Comparison of ENCODE assay signal across 15 mouse cellular contexts in the genomic region with DNA sequence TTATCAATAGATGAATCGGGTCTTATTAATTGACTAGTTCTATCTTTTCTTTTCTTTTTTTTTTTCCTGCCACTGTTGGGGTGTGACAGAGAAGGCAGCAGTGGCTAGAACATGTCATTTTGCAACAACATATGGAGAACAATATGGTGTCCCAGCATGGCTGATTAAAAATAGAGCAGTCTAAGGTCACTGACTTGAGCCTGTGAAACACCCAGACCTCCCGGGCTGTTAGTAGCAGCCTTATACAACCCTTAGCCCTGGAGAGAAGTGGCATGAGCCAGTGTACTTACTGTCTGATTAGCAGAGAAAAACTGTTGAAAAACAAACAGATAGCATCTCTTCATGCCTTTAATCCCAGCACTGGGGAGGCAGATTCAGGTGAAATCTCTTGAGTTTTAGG. TPM values are rescaled to one million over a fixed set of nuclear protein-coding genes. Genes with fewer than 3 reads are reported as not detected.
DNase-seq lines count a peak whose midpoint lies in the region; ATAC-seq and TF ChIP-seq lines count a peak whose summit lies in the region.
"Had no signal": no experiment of that assay in that cellular context is flagged by ENCODE, and none has a peak within 500 bp of the region (broad histone marks: within the 10 kb centered on the region; RNA-seq: fewer than 3 reads in every experiment).

No protein-coding gene starts in this region.

- no peak overlapping the region for H3K4me3 ChIP-seq in embryonic facial prominence, embryonic 14.5 days (ENCODE audit: low read depth, low read length)
- no peak overlapping the region for H3K4me3 ChIP-seq in embryonic facial prominence, embryonic 10.5 days
- no peak overlapping the region for H3K4me3 ChIP-seq in lung, postnatal 0 days (ENCODE audit: low read depth, low read length)
- H3K4me3 ChIP-seq in hindbrain, embryonic 14.5 days (replicated peaks; ENCODE audit: low read length), result peak overlapping the region; percentile 93
- peak overlapping the region; percentile 94 for H3K4me3 ChIP-seq in neural tube, embryonic 13.5 days

- 72% methylated on average over 2 of the region's 2 CpGs for WGBS in embryonic facial prominence, embryonic 14.5 days
- 82% methylated on average over 2 of the region's 2 CpGs for WGBS in embryonic facial prominence, embryonic 10.5 days
- 55% methylated on average over 2 of the region's 2 CpGs for WGBS in lung, postnatal 0 days
- 66% methylated on average over 2 of the region's 2 CpGs for WGBS in hindbrain, embryonic 14.5 days
- WGBS in neural tube, embryonic 13.5 days, result 71% methylated on average over 2 of the region's 2 CpGs

- no peak for ATAC-seq in embryonic facial prominence, embryonic 14.5 days (ENCODE audit: low read depth)
- no peak for ATAC-seq in lung, postnatal 0 days
- ATAC-seq in hindbrain, embryonic 14.5 days (ENCODE audit: low FRiP score), result no peak
- ATAC-seq in neural tube, embryonic 13.5 days (ENCODE audit: low read depth), result no peak
- ATAC-seq in inflammation-experienced regulatory T-cells, adult 6 months, result no peak

- H3K4me2 ChIP-seq in embryonic facial prominence, embryonic 14.5 days (ENCODE audit: low read depth, low read length), result 0 out of 2 replicates have a peak overlapping the region, but pooled peaks have one; percentile 4
- H3K4me2 ChIP-seq in lung, postnatal 0 days (replicated peaks; ENCODE audit: low read depth, low read length), result peak overlapping the region; percentile 99; the same call in 1 of the 2 replicates
- peak overlapping the region; percentile 67 for H3K4me2 ChIP-seq in hindbrain, embryonic 14.5 days (replicated peaks)
- H3K4me2 ChIP-seq in neural tube, embryonic 13.5 days, result peak overlapping the region; percentile 76

- no peak for DNase-seq in embryonic facial prominence, embryonic 14.5 days (ENCODE audit: low spot score)
- DNase-seq in embryonic facial prominence, embryonic 10.5 days (ENCODE audit: low spot score), result no peak
- no peak for DNase-seq in lung, postnatal 0 days (ENCODE audit: low spot score)
- no peak for DNase-seq in lung, postnatal 10 days
- no peak for DNase-seq in hindbrain, embryonic 14.5 days (ENCODE audit: low spot score)
- no peak for DNase-seq in thymus, adult 18-20 months
- DNase-seq: adrenal gland, postnatal 14 days; kidney, postnatal 25 days; layer of hippocampus, postnatal 36 days; lung, adult 18-20 months; right cerebral cortex, adult 18-20 months had no signal

- H3K36me3 ChIP-seq in embryonic facial prominence, embryonic 14.5 days (ENCODE audit: control insufficient read depth, insufficient read depth, low read length), result no peaks in the 10 kb centered on the region
- H3K36me3 ChIP-seq in embryonic facial prominence, embryonic 10.5 days (replicated peaks), result no peaks in the 10 kb centered on the region
- H3K36me3 ChIP-seq in lung, postnatal 0 days (ENCODE audit: insufficient read depth, low read length), result no peaks in the 10 kb centered on the region
- H3K36me3 ChIP-seq in hindbrain, embryonic 14.5 days (replicated peaks; ENCODE audit: control insufficient read depth, insufficient read depth), result no peaks in the 10 kb centered on the region
- H3K36me3 ChIP-seq in neural tube, embryonic 13.5 days, result no peaks in the 10 kb centered on the region
- H3K36me3 ChIP-seq: heart, embryonic 12.5 days; limb, embryonic 12.5 days had no signal

- H3K4me1 ChIP-seq in embryonic facial prominence, embryonic 14.5 days (ENCODE audit: control insufficient read depth, insufficient read depth, low read length), result peaks cover 7% of the 10 kb centered on the region
- peaks cover 35% of the 10 kb centered on the region for H3K4me1 ChIP-seq in embryonic facial prominence, embryonic 10.5 days
- 0 out of 2 replicates have a peak, but pooled peaks cover 5% of the 10 kb centered on the region for H3K4me1 ChIP-seq in lung, postnatal 0 days (ENCODE audit: insufficient read depth, low read depth, low read length)
- H3K4me1 ChIP-seq in hindbrain, embryonic 14.5 days (replicated peaks; ENCODE audit: control insufficient read depth, insufficient read depth, low read length), result peaks cover 17% of the 10 kb centered on the region; the same call in 1 of the 2 replicates
- H3K4me1 ChIP-seq in neural tube, embryonic 13.5 days (replicated peaks), result peaks cover 51% of the 10 kb centered on the region

- H3K9ac ChIP-seq in embryonic facial prominence, embryonic 14.5 days (ENCODE audit: low read depth, low read length), result no peak overlapping the region
- no peak overlapping the region for H3K9ac ChIP-seq in lung, postnatal 0 days (replicated peaks; ENCODE audit: low read depth)
- no peak overlapping the region for H3K9ac ChIP-seq in hindbrain, embryonic 14.5 days
- no peak overlapping the region for H3K9ac ChIP-seq in neural tube, embryonic 13.5 days
- H3K9ac ChIP-seq: heart, embryonic 12.5 days; limb, embryonic 12.5 days had no signal

- no peaks in the 10 kb centered on the region for H3K9me3 ChIP-seq in embryonic facial prominence, embryonic 14.5 days (ENCODE audit: control insufficient read depth, low read length)
- H3K9me3 ChIP-seq in embryonic facial prominence, embryonic 10.5 days, result no peaks in the 10 kb centered on the region
- no peaks in the 10 kb centered on the region for H3K9me3 ChIP-seq in lung, postnatal 0 days (ENCODE audit: low read length)
- H3K9me3 ChIP-seq in hindbrain, embryonic 14.5 days (ENCODE audit: control insufficient read depth, low read length), result no peaks in the 10 kb centered on the region
- no peaks in the 10 kb centered on the region for H3K9me3 ChIP-seq in neural tube, embryonic 13.5 days
- H3K9me3 ChIP-seq: heart, embryonic 12.5 days; limb, embryonic 12.5 days had no signal

- no peaks in the 10 kb centered on the region for H3K27me3 ChIP-seq in embryonic facial prominence, embryonic 14.5 days (replicated peaks; ENCODE audit: control insufficient read depth, insufficient read depth, low read length)
- H3K27me3 ChIP-seq in embryonic facial prominence, embryonic 10.5 days (replicated peaks; ENCODE audit: low read depth, poor library complexity, severe bottlenecking), result peaks cover 15% of the 10 kb centered on the region
- no peaks in the 10 kb centered on the region for H3K27me3 ChIP-seq in lung, postnatal 0 days (replicated peaks; ENCODE audit: insufficient read depth, low read length)
- H3K27me3 ChIP-seq in hindbrain, embryonic 14.5 days (ENCODE audit: control insufficient read depth, insufficient read depth, low read length), result no peaks in the 10 kb centered on the region
- H3K27me3 ChIP-seq in neural tube, embryonic 13.5 days, result peaks cover 11% of the 10 kb centered on the region
- H3K27me3 ChIP-seq: heart, embryonic 12.5 days had no signal

- H3K27ac ChIP-seq in embryonic facial prominence, embryonic 14.5 days (replicated peaks; ENCODE audit: low read depth, low read length), result no peak overlapping the region
- H3K27ac ChIP-seq in embryonic facial prominence, embryonic 10.5 days (replicated peaks), result no peak overlapping the region
- no peak overlapping the region for H3K27ac ChIP-seq in lung, postnatal 0 days (ENCODE audit: low read length)
- no peak overlapping the region for H3K27ac ChIP-seq in hindbrain, embryonic 14.5 days
- no peak overlapping the region for H3K27ac ChIP-seq in neural tube, embryonic 13.5 days (replicated peaks)
- H3K27ac ChIP-seq: limb, embryonic 12.5 days had no signal

- TF ChIP-seq EP300 in lung, postnatal 0 days (IDR thresholded peaks at IDR 0.05), result no peak

- TF ChIP-seq CTCF in lung, postnatal 0 days (IDR thresholded peaks at IDR 0.05), result no peak

RNA-seq across cellular contexts. Expression of gene Cers6, which starts 3.1 kb away (rescaled TPM):
- 24.3 and 26.0 TPM in 2 replicates for polyA plus RNA-seq in embryonic facial prominence, embryonic 14.5 days (2014; fragmentation: Nextera tagmentation; extraction: Ambion mirVana)
- polyA plus RNA-seq in embryonic facial prominence, embryonic 10.5 days (2016; fragmentation: Nextera tagmentation; extraction: Ambion mirVana), result 28.4 and 28.8 TPM in 2 replicates
- 9.6 and 11.4 TPM in 2 replicates for polyA plus RNA-seq in lung, postnatal 0 days (2015; fragmentation: Nextera tagmentation; extraction: Ambion mirVana)
- polyA plus RNA-seq in hindbrain, embryonic 14.5 days (2014; fragmentation: Nextera tagmentation; extraction: Ambion mirVana), result 80.1 and 81.4 TPM in 2 replicates
- 60.2 and 60.3 TPM in 2 replicates for polyA plus RNA-seq in neural tube, embryonic 13.5 days (2015; fragmentation: Nextera tagmentation; extraction: Ambion mirVana)
- polyA plus RNA-seq in inflammation-experienced regulatory T-cells, adult 6 months (2017; shearing (Covaris generic)), result 1 to 10 TPM; 1.8 to 3.8 (median 3.0) TPM

Comparison
In these comparisons a context has a peak if more than half of its experiments do, and no peak if none do; other contexts are left out.
1. H3K4me2 ChIP-seq: peak in every context shown above with its lines; median percentile 99 in lung, postnatal 0 days; 76 in neural tube, embryonic 13.5 days; 67 in hindbrain, embryonic 14.5 days; 4 in embryonic facial prominence, embryonic 14.5 days.
2. H3K4me3 ChIP-seq: peak in hindbrain, embryonic 14.5 days (single experiment) and neural tube, embryonic 13.5 days (single experiment); none in embryonic facial prominence, embryonic 14.5 days (single experiment), embryonic facial prominence, embryonic 10.5 days (single experiment) and lung, postnatal 0 days (single experiment).